Mouse (Mus musculus) thymus, postnatal 25 days (tissue): Measurements from ENCODE around the gene Sart1.
A peak's percentile ranks its signal among the peaks of the same experiment; 100 is the strongest.

Experiments used
- DNase-seq: peaks from one replicate; pipeline ENCODE4 v3.0.0; 2022

The Sart1 gene

DNA sequence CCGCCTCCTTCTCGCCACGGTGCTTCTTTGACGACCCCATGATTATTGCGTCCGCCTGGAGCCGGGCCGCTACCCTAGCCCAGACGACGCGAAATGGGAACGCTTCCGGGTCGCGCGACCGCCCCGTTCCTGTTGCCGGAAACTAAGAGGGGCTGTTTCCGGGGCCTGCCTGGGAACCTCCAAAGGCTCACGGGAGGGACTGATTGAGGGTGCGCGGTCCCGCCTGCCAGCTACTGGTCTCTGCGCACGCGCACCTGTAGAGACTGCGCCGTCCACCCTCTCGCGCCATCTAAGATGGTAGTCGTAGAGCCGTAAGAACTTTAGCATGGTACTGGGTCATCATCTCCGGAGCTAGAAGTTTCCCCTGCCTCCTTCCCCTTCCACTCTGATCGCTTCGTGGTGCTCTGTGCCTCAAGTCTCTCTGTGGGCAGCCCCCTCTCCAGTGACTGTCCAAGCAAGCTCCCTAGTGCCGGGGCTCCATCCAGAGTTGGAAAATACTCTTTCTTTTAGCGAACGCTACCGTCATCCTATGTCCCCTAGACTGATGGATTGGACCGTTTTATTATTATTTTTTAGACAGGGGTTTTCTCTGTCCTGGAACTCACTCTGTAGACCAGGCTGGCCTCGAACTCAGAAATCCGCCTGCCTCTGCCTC lies at the start of gene Sart1:
Gene Sart1, minus strand, starts transcription at position 116 of the 655 bp plus-strand sequence.
- DNase-seq: peak; percentile 93

DNA sequence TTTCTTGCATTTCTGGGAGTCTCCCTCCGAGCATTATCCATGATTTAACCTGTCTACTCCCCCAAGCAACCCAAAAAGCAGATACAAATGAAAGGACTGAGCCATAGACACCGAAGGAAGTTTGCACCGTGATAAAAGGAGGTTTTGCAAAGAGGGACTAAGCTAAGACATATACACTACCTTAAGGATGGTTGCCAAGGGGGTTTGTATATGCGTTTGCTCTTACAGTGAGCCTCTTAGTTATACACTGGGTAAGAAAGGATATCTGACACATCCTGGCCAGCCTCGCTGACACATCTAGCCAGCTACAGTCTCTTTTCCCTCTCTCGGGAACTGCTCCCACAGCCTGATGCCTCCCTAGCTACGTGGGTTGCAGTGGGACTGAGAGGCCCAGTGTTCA lies 45.4 kb upstream of the Sart1 start:
- DNase-seq: no peak

DNA sequence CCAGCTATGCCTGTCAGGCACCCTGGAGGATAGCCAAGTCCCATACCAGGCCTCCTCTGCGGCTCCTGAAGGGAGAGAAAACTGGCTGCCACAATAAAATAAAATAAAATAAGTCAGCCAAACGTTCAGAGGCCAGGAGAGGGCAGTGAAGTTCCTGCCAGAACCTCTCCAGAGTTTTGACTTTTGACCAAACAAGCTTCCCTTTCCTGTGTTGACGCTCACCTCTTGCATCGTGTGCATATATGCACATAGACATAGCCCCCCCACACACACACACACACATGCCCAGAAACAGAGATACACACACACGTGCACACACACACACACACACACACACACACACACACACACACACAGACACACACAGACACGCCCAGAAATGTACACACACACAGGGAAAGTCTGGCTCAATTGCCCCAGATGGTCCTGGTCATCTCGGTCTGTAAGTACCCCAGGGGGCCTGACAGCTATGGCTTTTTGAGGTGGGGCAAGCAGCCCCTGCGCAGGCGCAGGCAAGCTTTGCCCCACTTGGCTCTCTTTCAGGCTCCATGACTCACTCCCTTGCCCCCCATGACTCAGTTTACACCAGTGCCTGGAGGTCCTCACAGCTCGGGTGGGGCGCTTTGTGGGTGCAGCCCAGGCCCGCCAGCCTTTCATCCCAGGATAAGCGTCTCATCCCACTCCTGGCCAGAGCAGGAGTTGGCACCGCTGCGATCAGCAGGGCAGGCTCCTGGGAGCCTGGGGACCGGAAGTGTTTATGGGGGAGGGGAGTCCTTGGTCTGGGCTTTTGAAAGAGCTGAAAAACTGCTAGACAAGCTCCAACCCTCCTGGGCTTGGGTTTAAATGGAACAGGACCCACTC lies 44.7 kb upstream of the Sart1 start:
- DNase-seq: peak; percentile 80

GRCm38 (mm10) chr19:5431911-5432464 lies 43.5 kb upstream of the Sart1 start:
- no peak for DNase-seq

DNA sequence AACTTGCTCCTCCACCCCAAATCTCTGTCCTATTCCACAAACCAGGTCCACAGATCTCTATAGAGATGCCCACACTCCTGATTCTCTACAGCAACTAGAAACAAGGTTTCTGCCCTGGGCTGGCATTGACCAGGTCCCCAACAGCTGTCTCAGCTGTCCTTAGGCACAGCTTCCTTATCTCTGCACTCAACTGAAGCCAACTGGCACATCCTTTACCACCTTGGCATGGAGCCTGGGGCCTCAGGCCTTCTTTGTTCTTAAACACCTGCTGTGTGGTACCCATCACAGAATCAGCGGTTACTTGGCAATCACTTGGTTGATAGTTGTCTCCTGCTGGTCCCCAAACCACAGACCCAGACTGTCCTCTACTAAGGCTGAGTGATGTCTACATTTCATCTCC lies 41.9 kb upstream of the Sart1 start:
- peak; percentile 39 for DNase-seq

GRCm38 (mm10) chr19:5429806-5430205 lies 41.3 kb upstream of the Sart1 start:
- no peak for DNase-seq

- DNase-seq: no peak
These were observed 40.7 kb upstream of the Sart1 start for GRCm38 (mm10) chr19:5429219-5429618.

GRCm38 (mm10) chr19:5428083-5428482 lies 39.6 kb upstream of the Sart1 start:
- DNase-seq: peak; percentile 43

GRCm38 (mm10) chr19:5426640-5427290 lies 38.3 kb upstream of the Sart1 start:
- DNase-seq: no peak

DNA sequence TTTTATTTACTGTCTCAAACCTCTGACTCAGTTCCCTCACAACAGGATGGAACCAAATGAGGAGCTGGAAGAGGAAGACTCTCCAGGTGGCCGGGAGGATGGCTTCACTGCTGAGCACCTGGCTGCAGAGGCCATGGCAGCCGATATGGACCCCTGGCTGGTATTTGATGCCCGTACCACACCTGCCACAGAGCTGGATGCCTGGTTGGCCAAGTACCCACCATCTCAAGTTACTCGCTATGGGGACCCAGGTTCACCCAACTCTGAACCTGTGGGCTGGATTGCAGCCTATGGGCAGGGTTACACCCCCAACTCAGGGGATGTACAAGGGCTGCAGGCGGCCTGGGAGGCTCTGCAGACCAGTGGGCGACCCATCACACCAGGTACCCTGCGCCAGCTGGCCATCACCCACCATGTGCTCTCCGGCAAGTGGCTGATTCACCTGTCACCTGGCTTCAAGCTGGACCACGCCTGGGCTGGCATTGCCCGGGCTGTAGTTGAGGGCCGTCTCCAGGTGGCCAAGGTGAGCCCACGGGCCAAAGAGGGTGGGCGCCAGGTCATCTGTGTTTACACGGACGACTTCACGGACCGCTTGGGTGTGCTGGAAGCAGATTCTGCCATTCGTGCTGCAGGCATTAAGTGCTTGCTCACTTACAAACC lies 37.5 kb upstream of the Sart1 start:
- peak; percentile 17 for DNase-seq

GRCm38 (mm10) chr19:5424782-5425741 lies 36.6 kb upstream of the Sart1 start, which contains the start of the genes Drap1 and AI837181:
Gene Drap1, minus strand, starts transcription at chr19:5424979.
Gene AI837181, plus strand, starts transcription at chr19:5425144.
- DNase-seq: peak; percentile 96

DNA sequence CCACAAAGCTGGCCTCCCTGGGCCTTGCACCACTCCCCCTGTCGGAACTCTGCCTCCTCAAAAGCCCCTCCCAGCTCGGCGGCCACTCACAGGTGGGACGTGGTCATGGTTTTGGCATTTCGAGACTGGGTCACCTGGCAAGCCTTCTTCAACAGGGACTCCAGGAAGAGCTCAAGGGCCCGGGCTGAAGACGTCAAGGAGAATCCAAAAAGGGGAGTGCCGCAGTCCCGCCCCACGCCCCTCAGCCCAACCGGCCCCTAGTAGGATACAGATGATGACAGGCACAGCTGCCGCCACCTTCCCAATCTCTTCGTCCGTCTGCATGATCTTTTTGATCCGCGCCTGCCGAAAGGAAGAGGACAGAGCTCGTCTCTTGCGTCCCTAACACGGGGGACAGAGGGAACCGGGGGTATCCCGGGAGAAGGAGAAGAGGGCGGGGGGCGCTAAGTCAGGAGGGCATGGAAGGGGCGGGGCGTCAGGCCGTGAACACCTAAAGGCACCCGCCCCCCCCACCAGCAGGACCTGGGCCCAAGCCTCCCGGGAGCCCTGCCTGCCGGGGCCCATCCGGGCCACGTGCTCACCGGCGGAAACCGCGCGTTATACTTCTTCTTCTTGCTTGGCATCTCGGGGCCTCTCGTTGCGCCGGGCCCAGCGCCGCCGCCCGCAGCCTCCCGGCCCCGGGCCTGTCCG lies 35.7 kb upstream of the Sart1 start:
- DNase-seq: peak; percentile 79

- no peak for DNase-seq
These were observed 35.1 kb upstream of the Sart1 start for GRCm38 (mm10) chr19:5423561-5423960.

GRCm38 (mm10) chr19:5422895-5423443 lies 34.5 kb upstream of the Sart1 start:
- DNase-seq: no peak

GRCm38 (mm10) chr19:5422267-5422666 lies 33.8 kb upstream of the Sart1 start:
- DNase-seq: peak; percentile 27

DNA sequence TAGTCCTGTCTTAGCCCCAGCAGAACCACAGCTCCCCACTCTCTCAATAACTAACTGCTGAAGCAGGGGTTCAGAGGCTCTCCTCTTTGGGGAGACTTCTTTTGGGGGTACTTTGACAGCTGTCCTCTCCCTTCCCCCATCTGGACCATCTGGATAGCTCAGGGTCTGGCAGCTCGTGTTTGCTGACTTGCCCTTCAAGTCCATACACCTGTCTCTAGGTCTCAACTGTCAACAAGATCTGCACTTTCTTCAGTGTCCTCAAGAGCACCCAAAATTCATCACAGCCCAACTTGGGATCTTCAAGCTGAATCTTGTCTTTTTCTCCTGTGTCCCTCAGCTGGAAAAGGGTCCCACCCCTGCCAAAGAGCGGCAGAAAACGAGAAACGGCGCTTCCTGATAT lies 33.3 kb upstream of the Sart1 start:
- DNase-seq: no peak

DNA sequence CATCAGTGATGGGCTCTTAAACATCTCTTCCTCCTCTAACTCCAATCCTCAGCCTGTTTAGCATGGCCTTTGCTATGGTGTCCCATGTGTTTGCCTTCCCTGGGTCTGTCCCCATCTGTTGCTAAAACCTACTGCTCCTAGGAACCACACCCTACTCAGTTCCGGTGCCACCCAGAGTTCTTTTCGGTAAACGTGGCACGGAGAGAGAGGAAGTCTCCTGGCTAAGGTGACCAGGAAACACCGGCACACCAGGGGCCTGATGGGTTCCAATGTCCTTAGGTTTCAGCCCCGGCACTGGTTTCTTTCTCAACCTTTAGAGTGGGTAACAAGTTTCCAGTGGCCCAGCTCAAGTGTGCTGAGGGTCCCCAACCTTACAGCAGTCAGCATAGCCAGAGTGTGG lies 32.1 kb upstream of the Sart1 start:
- no peak for DNase-seq

GRCm38 (mm10) chr19:5419630-5420029 lies 31.1 kb upstream of the Sart1 start:
- DNase-seq: no peak

- no peak for DNase-seq
These were observed 30.4 kb upstream of the Sart1 start for GRCm38 (mm10) chr19:5418750-5419466.

GRCm38 (mm10) chr19:5414534-5414957 lies 26.0 kb upstream of the Sart1 start:
- DNase-seq: no peak
